Mouse (Mus musculus) heart, embryonic 10.5 days (tissue): ENCODE measurements around the gene Ghr. TPM values are rescaled to one million over a fixed set of nuclear protein-coding genes. Genes with fewer than 3 reads are reported as not detected.

Experiments
- DNase-seq: peaks from one replicate; pipeline ENCODE4 v3.0.0-alpha.2; 2017; ENCODE audit warnings: low spot score
- H3K27ac ChIP-seq: fragments of 300-500 bp; sonication (generic); 2 replicates; pipeline ENCODE4 v1.5.1; 2016; ENCODE audit warnings: mild to moderate bottlenecking
- H3K27me3 ChIP-seq: fragments of 300-500 bp; sonication (generic); 2 replicates; pipeline ENCODE4 v1.6.1; 2016; ENCODE audit warnings: mild to moderate bottlenecking; ENCODE audit not compliant: poor library complexity, insufficient read depth, severe bottlenecking
- H3K36me3 ChIP-seq: fragments of 300-500 bp; sonication (generic); 2 replicates; pipeline ENCODE4 v1.6.1; 2016; ENCODE audit warnings: mild to moderate bottlenecking, moderate library complexity
- H3K4me1 ChIP-seq: fragments of 300-500 bp; sonication (generic); 2 replicates; pipeline ENCODE4 v1.6.1; 2016; ENCODE audit warnings: mild to moderate bottlenecking
- H3K4me3 ChIP-seq: fragments of 300-500 bp; sonication (generic); 2 replicates; pipeline ENCODE4 v1.5.1; 2016; ENCODE audit warnings: mild to moderate bottlenecking, moderate library complexity
- H3K9me3 ChIP-seq: fragments of 300-500 bp; sonication (generic); 2 replicates; pipeline ENCODE4 v1.6.1; 2016; ENCODE audit warnings: mild to moderate bottlenecking, moderate library complexity
- WGBS: fragments of 180-500 bp; shearing (Covaris S2); methylation state at CpG from one replicate; pipeline ENCODE4 v1.1.7; 2016; 5-methylcytosine and 5-hydroxymethylcytosine counted together
- polyA plus RNA-seq: library from polyadenylated mRNA; unstranded; fragments of >200 nt; fragmentation: Nextera tagmentation; extraction: Ambion mirVana; gene quantifications from 2 replicates; pipeline ENCODE4 v1.2.1, GENCODE M21; 2016

The Ghr gene
- polyA plus RNA-seq, 1 experiment from 2014 or later = 45.1 TPM

GRCm38 (mm10) chr15:3323041-3323440 lies 260.3 kb downstream of the Ghr start:
- Histone ChIP-seq H3K27me3 (no peaks in the 10 kb centered on the region), H3K4me1 (no peaks in the 10 kb centered on the region), H3K4me3 (no peak overlapping the region), H3K9me3 (no peaks in the 10 kb centered on the region), H3K27ac (no peak overlapping the region), H3K36me3 (peaks cover 15% of the 10 kb centered on the region)
- no peak for DNase-seq

- H3K27me3 ChIP-seq = no peaks in the 10 kb centered on the region
- H3K27ac ChIP-seq = no peak overlapping the region
- no peaks in the 10 kb centered on the region for H3K4me1 ChIP-seq
- no peaks in the 10 kb centered on the region for H3K9me3 ChIP-seq
- no peak overlapping the region for H3K4me3 ChIP-seq
- 82% methylated on average over 9 of the region's 9 CpGs for WGBS
- no peak for DNase-seq
- H3K36me3 ChIP-seq = peaks cover 11% of the 10 kb centered on the region
Observed at GRCm38 (mm10) chr15:3319929-3320328, 263.4 kb downstream of the Ghr start.

GRCm38 (mm10) chr15:3316617-3317016 lies 266.7 kb downstream of the Ghr start:
- DNase-seq = no peak
- Histone ChIP-seq H3K27ac (no peak overlapping the region), H3K36me3 (peaks cover 11% of the 10 kb centered on the region), H3K4me1 (no peaks in the 10 kb centered on the region), H3K4me3 (no peak overlapping the region), H3K9me3 (no peaks in the 10 kb centered on the region), H3K27me3 (no peaks in the 10 kb centered on the region)
- WGBS = 80% methylated on average over 2 of the region's 2 CpGs

- Histone ChIP-seq H3K4me3 (no peak overlapping the region), H3K27ac (no peak overlapping the region), H3K27me3 (no peaks in the 10 kb centered on the region), H3K4me1 (no peaks in the 10 kb centered on the region), H3K9me3 (no peaks in the 10 kb centered on the region), H3K36me3 (no peaks in the 10 kb centered on the region)
- no peak for DNase-seq
Observed at GRCm38 (mm10) chr15:3312937-3313336, 270.4 kb downstream of the Ghr start.

- Histone ChIP-seq H3K27ac (no peak overlapping the region), H3K4me3 (no peak overlapping the region), H3K4me1 (no peaks in the 10 kb centered on the region), H3K27me3 (no peaks in the 10 kb centered on the region), H3K9me3 (no peaks in the 10 kb centered on the region), H3K36me3 (no peaks in the 10 kb centered on the region)
- WGBS = 78% methylated on average over 3 of the region's 3 CpGs
- DNase-seq = no peak
Observed at GRCm38 (mm10) chr15:3309856-3310255, 273.4 kb downstream of the Ghr start.

GRCm38 (mm10) chr15:3303426-3303825 lies 279.9 kb downstream of the Ghr start, which contains the start of gene Ccdc152:
Gene Ccdc152 (minus strand): TSS chr15:3303526.
- H3K27me3 ChIP-seq = no peaks in the 10 kb centered on the region
- H3K36me3 ChIP-seq = no peaks in the 10 kb centered on the region
- no peaks in the 10 kb centered on the region for H3K4me1 ChIP-seq
- H3K27ac ChIP-seq = no peak within 1 kb of the TSS
- H3K9me3 ChIP-seq = no peaks in the 10 kb centered on the region
- WGBS = 77% methylated on average over 12 of the region's 12 CpGs
- no peak for DNase-seq
- H3K4me3 ChIP-seq = no peak within 1 kb of the TSS

GRCm38 (mm10) chr15:3300361-3301100 lies 282.8 kb downstream of the Ghr start:
- no peak for DNase-seq
- Histone ChIP-seq H3K27ac (no peak overlapping the region), H3K36me3 (no peaks in the 10 kb centered on the region), H3K4me3 (no peak overlapping the region), H3K27me3 (no peaks in the 10 kb centered on the region), H3K9me3 (no peaks in the 10 kb centered on the region), H3K4me1 (no peaks in the 10 kb centered on the region)
- 82% methylated on average over 4 of the region's 4 CpGs for WGBS

- H3K36me3 ChIP-seq = no peaks in the 10 kb centered on the region
- H3K27me3 ChIP-seq = no peaks in the 10 kb centered on the region
- H3K27ac ChIP-seq = no peak overlapping the region
- H3K4me1 ChIP-seq = no peaks in the 10 kb centered on the region
- no peaks in the 10 kb centered on the region for H3K9me3 ChIP-seq
- DNase-seq = no peak
- 80% methylated on average over 8 of the region's 8 CpGs for WGBS
- no peak overlapping the region for H3K4me3 ChIP-seq
Observed at GRCm38 (mm10) chr15:3297615-3298014, 285.7 kb downstream of the Ghr start.

GRCm38 (mm10) chr15:3295986-3296385 lies 287.3 kb downstream of the Ghr start:
- H3K4me3 ChIP-seq = no peak overlapping the region
- no peak for DNase-seq

GRCm38 (mm10) chr15:3293477-3293876 lies 289.8 kb downstream of the Ghr start:
- no peaks in the 10 kb centered on the region for H3K9me3 ChIP-seq
- WGBS = 52% methylated on average over 1 of the region's 1 CpGs
- no peak for DNase-seq
- H3K36me3 ChIP-seq = no peaks in the 10 kb centered on the region
- no peak overlapping the region for H3K27ac ChIP-seq
- no peak overlapping the region for H3K4me3 ChIP-seq
- no peaks in the 10 kb centered on the region for H3K27me3 ChIP-seq
- H3K4me1 ChIP-seq = no peaks in the 10 kb centered on the region; the same call in 1 of the 2 replicates

More at GRCm38 (mm10) chr15:3295986-3296385, 287.3 kb downstream of the Ghr start:
- H3K36me3 ChIP-seq = no peaks in the 10 kb centered on the region
- H3K27ac ChIP-seq = no peak overlapping the region
- H3K9me3 ChIP-seq = no peaks in the 10 kb centered on the region
- no peaks in the 10 kb centered on the region for H3K4me1 ChIP-seq
- WGBS = 84% methylated on average over 1 of the region's 1 CpGs
- no peaks in the 10 kb centered on the region for H3K27me3 ChIP-seq

- DNase-seq = no peak
- Histone ChIP-seq H3K9me3 (no peaks in the 10 kb centered on the region), H3K4me3 (no peak overlapping the region), H3K27ac (no peak overlapping the region), H3K4me1 (no peaks in the 10 kb centered on the region; the same call in 1 of the 2 replicates), H3K27me3 (no peaks in the 10 kb centered on the region), H3K36me3 (no peaks in the 10 kb centered on the region)
- WGBS = 78% methylated on average over 3 of the region's 3 CpGs
Observed at GRCm38 (mm10) chr15:3290435-3290834, 292.9 kb downstream of the Ghr start.

- no peaks in the 10 kb centered on the region for H3K36me3 ChIP-seq
- H3K4me1 ChIP-seq = no peaks in the 10 kb centered on the region; the same call in 1 of the 2 replicates
- H3K4me3 ChIP-seq = no peak overlapping the region
- H3K9me3 ChIP-seq = no peaks in the 10 kb centered on the region
- no peaks in the 10 kb centered on the region for H3K27me3 ChIP-seq
- H3K27ac ChIP-seq = no peak overlapping the region
- no peak for DNase-seq
Observed at GRCm38 (mm10) chr15:3286032-3286431, 297.3 kb downstream of the Ghr start.

- Histone ChIP-seq H3K27me3 (no peaks in the 10 kb centered on the region), H3K4me3 (no peak overlapping the region), H3K27ac (no peak overlapping the region), H3K4me1 (no peaks in the 10 kb centered on the region; the same call in 1 of the 2 replicates), H3K9me3 (no peaks in the 10 kb centered on the region), H3K36me3 (peaks cover 14% of the 10 kb centered on the region)
- DNase-seq = no peak
- 75% methylated on average over 1 of the region's 1 CpGs for WGBS
Observed at GRCm38 (mm10) chr15:3281737-3282136, 301.6 kb downstream of the Ghr start.

GRCm38 (mm10) chr15:3281216-3281615 lies 302.1 kb downstream of the Ghr start:
- Histone ChIP-seq H3K36me3 (peaks cover 14% of the 10 kb centered on the region), H3K4me3 (no peak overlapping the region), H3K4me1 (no peaks in the 10 kb centered on the region), H3K27ac (no peak overlapping the region), H3K27me3 (no peaks in the 10 kb centered on the region), H3K9me3 (no peaks in the 10 kb centered on the region)
- DNase-seq = no peak
